Mouse (Mus musculus) layer of hippocampus, postnatal 36 days (tissue): ENCODE data around the gene Hdgfl3. TPM values are rescaled to one million over a fixed set of nuclear protein-coding genes. Genes with fewer than 3 reads are reported as not detected.

ENCODE experiments used
- DNase-seq, 2 experiments: peaks; one replicate each; pipeline ENCODE4 v3.0.0; 2022
- total RNA-seq, 2 experiments: library from RNA; stranded (reverse); gene quantifications; 2 replicates each; pipeline ENCODE4 v1.2.3; 2021

The Hdgfl3 gene
- total RNA-seq, 2 experiments from 2014 or later = 57.7 to 60.4 TPM

GRCm38 (mm10) chr7:81899361-81899760 is 34.9 kb downstream of the Hdgfl3 start:
- DNase-seq = no peak

GRCm38 (mm10) chr7:81885128-81885527 is 49.1 kb downstream of the Hdgfl3 start:
- no peak for DNase-seq

- DNase-seq = no peak
Measured at GRCm38 (mm10) chr7:81881600-81881999, 52.7 kb downstream of the Hdgfl3 start.

GRCm38 (mm10) chr7:81880797-81881196 is 53.5 kb downstream of the Hdgfl3 start:
- DNase-seq = no peak

- no peak for DNase-seq
Measured at GRCm38 (mm10) chr7:81880286-81880685, 54.0 kb downstream of the Hdgfl3 start.

- DNase-seq = no peak
Measured at GRCm38 (mm10) chr7:81875372-81875771, 58.9 kb downstream of the Hdgfl3 start.

- no peak for DNase-seq
Measured at GRCm38 (mm10) chr7:81874636-81875035, 59.6 kb downstream of the Hdgfl3 start.

GRCm38 (mm10) chr7:81873807-81874206 is 60.5 kb downstream of the Hdgfl3 start:
- no peak for DNase-seq

GRCm38 (mm10) chr7:81872493-81873013 is 61.7 kb downstream of the Hdgfl3 start:
- DNase-seq = no peak

GRCm38 (mm10) chr7:81868158-81868557 is 66.1 kb downstream of the Hdgfl3 start:
- peak; percentile 66 to 70 for DNase-seq

- no peak for DNase-seq
Measured at GRCm38 (mm10) chr7:81867231-81867930, 66.9 kb downstream of the Hdgfl3 start.

- no peak for DNase-seq
Measured at GRCm38 (mm10) chr7:81865937-81866336, 68.3 kb downstream of the Hdgfl3 start.

GRCm38 (mm10) chr7:81864552-81864951 is 69.7 kb downstream of the Hdgfl3 start:
- no peak for DNase-seq

GRCm38 (mm10) chr7:81862587-81863583 is 71.4 kb downstream of the Hdgfl3 start:
- DNase-seq = no peak

GRCm38 (mm10) chr7:81861921-81862320 is 72.4 kb downstream of the Hdgfl3 start:
- DNase-seq = no peak

- DNase-seq = no peak
Measured at GRCm38 (mm10) chr7:81861461-81861860, 72.8 kb downstream of the Hdgfl3 start.

- no peak for DNase-seq
Measured at GRCm38 (mm10) chr7:81860996-81861395, 73.3 kb downstream of the Hdgfl3 start.

GRCm38 (mm10) chr7:81860071-81860470 is 74.2 kb downstream of the Hdgfl3 start:
- DNase-seq = peak in 1 of 2 experiments; percentile 31

- no peak for DNase-seq
Measured at GRCm38 (mm10) chr7:81858968-81859721, 75.1 kb downstream of the Hdgfl3 start, which contains the start of gene Tm6sf1. Gene Tm6sf1 (plus strand): TSS chr7:81859001.

GRCm38 (mm10) chr7:81858236-81858635 is 76.0 kb downstream of the Hdgfl3 start:
- no peak for DNase-seq

GRCm38 (mm10) chr7:81856221-81856620 is 78.1 kb downstream of the Hdgfl3 start:
- no peak for DNase-seq

GRCm38 (mm10) chr7:81855694-81856093 is 78.6 kb downstream of the Hdgfl3 start, which contains the start of gene Gm10160:
Gene Gm10160 (minus strand): TSS chr7:81855794.
- no peak for DNase-seq
